Mouse (Mus musculus) forebrain, embryonic 13.5 days (tissue): ENCODE measurements around the gene Trmt2a. TPM values are rescaled to one million over a fixed set of nuclear protein-coding genes. Genes with fewer than 3 reads are reported as not detected.

Experiments used
- ATAC-seq: fragments of 200-750 bp; cut with Nextera tagmentation; 2 replicates; pipeline ENCODE4 v1.8.0; 2017
- H3K27ac ChIP-seq: fragments of 300-500 bp; sonication (generic); 2 replicates; pipeline ENCODE4 v1.5.1; 2015; ENCODE audit warnings: inconsistent platforms, mild to moderate bottlenecking, moderate library complexity
- H3K27me3 ChIP-seq: fragments of 300-500 bp; sonication (generic); 2 replicates; pipeline ENCODE4 v1.6.1; 2015; ENCODE audit warnings: mild to moderate bottlenecking, inconsistent platforms
- H3K36me3 ChIP-seq: fragments of 300-500 bp; sonication (generic); 2 replicates; pipeline ENCODE4 v1.6.1; 2015; ENCODE audit warnings: mild to moderate bottlenecking, inconsistent platforms; ENCODE audit not compliant: poor library complexity, severe bottlenecking
- H3K4me1 ChIP-seq: fragments of 300-500 bp; sonication (generic); 2 replicates; pipeline ENCODE4 v1.6.1; 2015; ENCODE audit warnings: inconsistent platforms
- H3K4me2 ChIP-seq: fragments of 300-500 bp; sonication (generic); 2 replicates; pipeline ENCODE4 v1.6.1; 2015; ENCODE audit warnings: inconsistent platforms, mild to moderate bottlenecking, moderate library complexity
- H3K4me3 ChIP-seq: fragments of 300-500 bp; sonication (generic); 2 replicates; pipeline ENCODE4 v1.5.1; 2015; ENCODE audit warnings: mild to moderate bottlenecking, inconsistent platforms
- H3K9ac ChIP-seq: fragments of 300-500 bp; sonication (generic); 2 replicates; pipeline ENCODE4 v1.6.1; 2015; ENCODE audit warnings: mild to moderate bottlenecking, inconsistent platforms
- H3K9me3 ChIP-seq: fragments of 300-500 bp; sonication (generic); replicated peaks from 2 replicates; pipeline ENCODE4 v1.6.1; 2016; ENCODE audit warnings: inconsistent platforms
- WGBS: fragments of 180-500 bp; shearing (Covaris S2); methylation state at CpG from one replicate; pipeline ENCODE4 v1.1.7; 2015; 5-methylcytosine and 5-hydroxymethylcytosine counted together
- polyA plus RNA-seq: library from polyadenylated mRNA; unstranded; fragments of >200 nt; fragmentation: Nextera tagmentation; extraction: Ambion mirVana; gene quantifications from 2 replicates; pipeline ENCODE4 v1.2.1, GENCODE M21; 2015

Gene Trmt2a
- polyA plus RNA-seq, 1 experiment from 2014 or later = 116 TPM

DNA sequence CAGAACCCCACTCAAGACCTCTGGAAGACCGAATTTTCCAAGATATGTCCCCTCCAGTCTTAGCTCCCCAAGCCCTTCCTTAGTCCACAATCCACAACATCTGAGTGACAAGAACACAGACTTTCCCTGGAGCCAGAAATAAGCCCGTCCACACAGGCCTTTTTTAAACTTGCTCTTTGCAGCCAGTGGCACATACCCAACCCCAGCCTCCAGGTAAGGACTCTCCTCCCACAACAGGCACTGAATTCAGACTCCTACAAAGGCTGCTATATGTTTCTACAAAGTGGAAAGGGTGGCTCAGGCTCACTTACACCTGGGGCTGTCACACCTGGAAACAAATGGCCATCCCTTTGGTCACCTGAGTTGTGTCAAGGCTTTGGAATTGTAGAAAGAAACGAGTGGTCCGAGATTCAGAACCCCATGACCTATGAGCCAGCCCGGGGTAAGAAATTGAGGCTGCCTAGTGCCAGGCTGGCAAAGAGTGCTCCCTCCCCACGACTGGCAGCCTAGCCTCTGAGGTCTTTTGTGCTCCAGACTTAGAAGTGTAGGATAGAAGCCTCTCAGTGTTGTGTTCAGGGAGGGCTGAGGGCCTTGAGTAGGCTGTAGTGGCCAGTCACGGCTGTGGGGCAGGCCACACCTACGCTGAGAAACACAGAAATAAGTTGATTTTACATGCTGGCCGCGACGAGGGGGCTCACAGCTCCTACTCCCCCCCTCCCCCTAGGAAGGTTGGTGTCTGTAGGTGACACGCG lies 14.4 kb upstream of the Trmt2a start:
- Histone ChIP-seq H3K4me1 (peaks cover 48% of the 10 kb centered on the region), H3K36me3 (peaks cover 19% of the 10 kb centered on the region), H3K4me2 (peak overlapping the region; percentile 92), H3K4me3 (peak overlapping the region; percentile 86), H3K9ac (peak overlapping the region; percentile 91), H3K27me3 (no peaks in the 10 kb centered on the region), H3K9me3 (no peaks in the 10 kb centered on the region), H3K27ac (peak overlapping the region; percentile 88; the same call in 1 of the 2 replicates)
- WGBS = 17% methylated on average over 13 of the region's 13 CpGs
- peak; percentile 22 for ATAC-seq

DNA sequence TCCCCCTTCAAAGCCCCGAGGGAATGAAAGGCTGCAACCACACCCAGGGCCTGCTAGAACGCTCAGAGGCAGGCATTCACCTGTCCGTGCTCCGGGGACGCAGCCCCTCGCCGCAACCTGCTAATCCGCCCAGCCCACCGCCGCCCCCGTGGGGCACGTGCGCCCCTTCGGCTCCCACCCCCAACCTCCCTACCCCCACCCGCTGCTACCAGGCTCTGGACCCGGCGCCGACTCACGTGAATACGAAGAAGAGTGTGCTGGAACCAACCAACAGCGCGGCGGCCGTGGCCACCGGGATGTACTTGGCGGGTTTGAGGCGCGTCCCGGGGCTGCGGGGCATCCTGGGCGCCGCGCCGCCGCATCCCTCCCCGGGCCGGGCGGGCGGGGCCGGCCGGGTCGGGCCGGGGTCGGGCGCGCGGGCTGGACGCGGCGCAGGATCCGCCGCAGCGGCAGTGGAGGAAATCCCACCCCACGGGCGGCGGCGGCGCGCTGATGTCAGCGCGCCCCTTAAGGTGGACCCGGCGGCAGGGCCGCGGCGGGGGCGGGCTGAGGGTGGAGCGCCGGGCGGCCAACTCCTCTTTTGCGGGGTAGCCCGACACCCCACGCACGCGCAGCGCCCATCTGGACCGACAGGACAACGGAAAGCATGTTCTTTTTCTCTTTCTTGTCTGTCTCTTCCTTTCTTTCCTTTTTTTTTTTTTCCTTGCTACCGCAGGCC lies 13.6 kb upstream of the Trmt2a start, which contains the start of gene Zdhhc8:
Gene Zdhhc8, minus strand, starts transcription at position 466 of the 718 bp plus-strand sequence.
- H3K4me2 ChIP-seq = peak within 1 kb of the TSS; percentile 92
- H3K9ac ChIP-seq = peak within 1 kb of the TSS; percentile 91
- peaks cover 42% of the 10 kb centered on the region for H3K4me1 ChIP-seq
- peak within 1 kb of the TSS; percentile 86 for H3K4me3 ChIP-seq
- peak; percentile 81 for ATAC-seq
- 1% methylated on average over 57 of the region's 79 CpGs for WGBS
- H3K9me3 ChIP-seq = no peaks in the 10 kb centered on the region
- peaks cover 25% of the 10 kb centered on the region for H3K36me3 ChIP-seq
- H3K27ac ChIP-seq = peak within 1 kb of the TSS; percentile 88
- H3K27me3 ChIP-seq = no peaks in the 10 kb centered on the region

DNA sequence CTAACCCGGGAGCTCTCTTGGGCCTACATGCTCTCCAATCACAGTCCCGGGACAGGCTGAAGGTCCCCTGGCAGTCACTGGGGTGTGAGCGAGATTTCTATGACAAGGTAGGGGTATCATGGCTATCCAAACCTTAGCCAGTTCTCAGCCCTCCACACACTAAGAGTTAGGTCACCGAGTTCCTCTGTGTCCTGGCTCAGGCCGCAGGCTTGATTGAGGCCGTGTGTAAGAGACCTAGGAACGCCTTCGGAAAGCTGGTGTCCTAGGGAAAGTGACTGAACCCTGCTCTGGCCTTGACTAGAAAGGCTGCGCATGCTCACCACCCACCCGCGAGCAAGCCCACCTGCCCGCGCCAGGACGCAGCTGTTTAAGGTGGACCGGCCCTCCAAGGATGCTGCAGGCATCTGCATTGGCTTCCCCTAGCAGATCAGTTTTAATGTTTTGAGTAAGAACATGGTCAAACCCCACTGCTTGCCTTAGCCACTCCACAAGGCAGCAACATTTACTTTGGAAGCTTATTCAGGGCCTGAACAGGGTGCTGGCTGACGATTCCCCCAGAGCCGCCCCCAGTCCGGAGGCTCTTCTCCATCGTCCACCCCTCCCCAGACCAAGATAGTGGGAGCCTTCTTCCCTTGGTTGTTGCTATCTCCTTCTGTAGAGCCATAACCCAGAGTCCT lies 13.0 kb upstream of the Trmt2a start:
- Histone ChIP-seq H3K9me3 (no peaks in the 10 kb centered on the region), H3K9ac (peak overlapping the region; percentile 91), H3K4me2 (peak overlapping the region; percentile 92), H3K4me3 (peak overlapping the region; percentile 86), H3K27ac (peak overlapping the region; percentile 88), H3K36me3 (peaks cover 32% of the 10 kb centered on the region), H3K27me3 (no peaks in the 10 kb centered on the region), H3K4me1 (peaks cover 35% of the 10 kb centered on the region)
- 5% methylated on average over 19 of the region's 19 CpGs for WGBS
- ATAC-seq = peak; percentile 79

DNA sequence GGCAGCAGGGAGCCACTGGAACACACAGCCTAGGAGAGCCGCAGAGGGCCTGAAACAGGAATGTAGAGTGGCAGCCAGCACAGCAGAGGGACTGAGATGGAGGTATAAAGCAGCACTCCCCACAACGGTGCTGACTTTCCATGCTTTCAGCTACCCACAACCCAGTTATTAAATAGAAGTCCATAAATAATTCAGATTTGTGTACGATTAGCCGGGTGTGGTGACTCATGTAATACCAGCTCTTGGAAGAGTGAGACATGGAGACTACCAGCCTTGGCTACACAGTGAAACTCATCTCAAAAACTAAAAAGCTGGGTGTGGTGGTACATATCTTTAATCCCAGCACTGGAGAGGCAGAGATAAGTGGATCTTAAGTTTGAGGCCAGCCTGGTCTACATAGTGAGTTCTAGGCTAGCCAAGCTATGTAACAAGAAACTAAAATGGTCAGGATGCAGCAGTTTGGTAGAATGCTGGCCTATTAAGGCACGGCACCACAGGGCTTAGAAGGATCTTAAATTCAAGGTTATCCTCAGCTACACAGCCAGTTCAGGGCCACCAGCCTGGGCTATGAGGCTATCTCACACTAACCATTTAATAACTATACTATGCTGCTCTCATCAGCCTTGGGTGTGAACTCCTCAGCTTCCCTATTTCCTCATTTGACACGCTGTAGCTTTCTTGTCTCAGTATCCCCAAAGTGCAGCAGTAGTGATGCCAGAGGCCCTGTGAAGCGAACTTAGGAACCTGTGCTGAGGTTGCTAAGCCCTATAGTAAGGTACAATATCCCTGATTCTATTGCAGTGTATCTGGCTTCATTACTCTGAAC lies 11.6 kb upstream of the Trmt2a start:
- 78% methylated on average over 7 of the region's 7 CpGs for WGBS
- peaks cover 27% of the 10 kb centered on the region for H3K4me1 ChIP-seq
- no peak overlapping the region for H3K27ac ChIP-seq
- peaks cover 45% of the 10 kb centered on the region for H3K36me3 ChIP-seq
- no peak overlapping the region for H3K4me3 ChIP-seq
- H3K4me2 ChIP-seq = no peak overlapping the region
- no peak for ATAC-seq
- H3K9ac ChIP-seq = no peak overlapping the region
- no peaks in the 10 kb centered on the region for H3K9me3 ChIP-seq
- H3K27me3 ChIP-seq = no peaks in the 10 kb centered on the region

DNA sequence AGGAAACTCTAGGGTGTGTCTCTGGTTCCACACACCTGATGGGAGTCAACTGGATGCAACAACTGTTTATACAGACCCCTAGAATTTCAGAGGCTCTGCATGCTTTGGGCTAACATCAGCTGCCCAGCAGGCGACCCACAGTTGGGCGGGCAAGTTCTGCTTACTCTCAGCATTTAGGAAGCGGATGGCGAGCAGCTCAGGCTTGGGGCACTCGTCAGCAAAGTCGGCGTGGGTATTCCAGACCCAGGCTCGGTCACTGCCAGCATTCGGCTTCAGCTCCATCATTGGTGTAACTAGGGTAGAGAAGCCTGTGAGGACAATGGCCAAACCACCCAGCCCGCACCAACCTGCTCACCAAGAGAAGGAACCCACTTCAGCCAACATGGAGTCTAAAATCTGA lies 6.9 kb upstream of the Trmt2a start:
- 92% methylated on average over 10 of the region's 10 CpGs for WGBS
- peaks cover 92% of the 10 kb centered on the region for H3K36me3 ChIP-seq

DNA sequence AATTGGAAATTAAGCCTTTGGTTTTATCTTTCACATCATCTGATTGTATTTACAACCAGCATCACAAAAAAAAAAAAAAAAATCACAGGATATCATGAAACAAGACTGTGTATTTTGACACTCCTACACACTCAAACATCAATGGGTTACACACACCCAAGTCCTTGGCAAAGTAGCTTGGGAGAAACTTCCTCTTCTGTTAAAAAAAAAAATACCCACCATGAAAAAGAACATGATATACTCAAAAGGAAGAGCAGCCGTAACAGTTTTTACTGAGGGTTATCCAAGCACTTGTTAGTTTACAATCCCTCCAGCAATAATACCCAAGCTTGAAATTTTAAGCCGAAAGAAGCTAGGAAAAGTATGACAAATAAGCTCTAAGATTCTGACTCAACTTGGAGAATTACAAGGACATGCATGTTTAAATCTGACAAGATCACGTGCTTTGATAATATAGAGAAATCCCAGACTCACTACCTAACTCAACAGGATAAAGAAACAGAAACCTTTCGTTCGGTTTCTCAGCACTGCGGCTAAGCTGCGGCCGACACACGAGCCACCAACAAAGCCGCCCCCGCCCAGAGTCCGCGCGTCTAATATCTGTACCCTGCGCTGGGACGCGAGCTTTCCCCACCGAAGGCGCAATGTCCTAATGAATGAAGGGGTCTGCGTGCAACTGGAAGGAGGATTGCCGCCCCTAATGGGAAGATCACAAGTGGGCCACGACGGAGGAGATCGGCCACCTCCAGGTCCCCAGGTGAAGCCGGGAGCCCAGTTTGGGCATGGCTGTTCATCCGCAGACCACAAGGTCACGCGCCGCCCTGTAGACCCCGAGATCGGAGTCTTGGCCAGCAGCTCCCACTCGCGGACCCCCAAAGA lies 719 bp upstream of the Trmt2a start:
- peaks cover 48% of the 10 kb centered on the region for H3K4me1 ChIP-seq
- H3K9me3 ChIP-seq = no peaks in the 10 kb centered on the region
- H3K9ac ChIP-seq = peak overlapping the region; percentile 92
- H3K4me3 ChIP-seq = peak overlapping the region; percentile 97
- under 1% methylated on average over 33 of the region's 33 CpGs for WGBS
- no peaks in the 10 kb centered on the region for H3K27me3 ChIP-seq
- no peak; the same call in 1 of the 2 replicates for ATAC-seq
- H3K4me2 ChIP-seq = peak overlapping the region; percentile 98
- H3K27ac ChIP-seq = peak overlapping the region; percentile 89
- H3K36me3 ChIP-seq = peaks cover 69% of the 10 kb centered on the region

More for the DNA sequence above, 6.9 kb upstream of the Trmt2a start:
- Histone ChIP-seq H3K27me3 (no peaks in the 10 kb centered on the region), H3K27ac (no peak overlapping the region), H3K4me2 (no peak overlapping the region), H3K9ac (no peak overlapping the region), H3K4me1 (peaks cover 13% of the 10 kb centered on the region), H3K9me3 (no peaks in the 10 kb centered on the region), H3K4me3 (no peak overlapping the region)
- no peak for ATAC-seq

DNA sequence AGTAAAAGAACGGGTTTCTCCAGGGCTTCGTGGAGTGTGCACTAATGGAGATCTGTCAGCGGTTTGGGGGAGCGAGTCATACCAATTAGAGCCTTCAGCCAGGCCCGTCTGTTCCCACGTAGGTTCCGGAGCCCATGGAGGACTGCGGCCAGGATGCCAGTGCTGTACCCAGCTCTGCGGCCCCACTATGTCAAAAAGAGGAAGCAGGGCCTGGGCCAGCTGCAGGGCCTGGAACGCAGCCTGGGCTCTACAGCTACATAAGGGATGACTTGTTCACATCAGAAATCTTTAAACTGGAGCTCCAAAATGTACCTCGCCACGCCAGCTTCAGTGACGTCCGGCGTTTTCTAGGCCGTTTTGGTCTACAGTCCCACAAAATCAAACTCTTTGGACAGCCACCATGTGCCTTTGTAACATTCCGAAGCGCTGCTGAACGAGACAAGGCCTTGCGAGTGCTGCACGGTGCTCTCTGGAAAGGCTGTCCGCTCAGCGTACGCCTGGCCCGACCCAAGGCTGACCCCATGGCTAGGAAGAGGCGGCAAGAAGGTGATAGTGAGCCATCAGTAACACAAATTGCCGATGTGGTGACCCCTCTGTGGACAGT lies 987 bp downstream of the Trmt2a start:
- Histone ChIP-seq H3K4me2 (peak overlapping the region; percentile 98), H3K36me3 (peaks cover 69% of the 10 kb centered on the region), H3K27me3 (no peaks in the 10 kb centered on the region), H3K27ac (peak overlapping the region; percentile 89), H3K4me3 (peak overlapping the region; percentile 97), H3K4me1 (peaks cover 48% of the 10 kb centered on the region), H3K9ac (peak overlapping the region; percentile 91), H3K9me3 (no peaks in the 10 kb centered on the region)
- peak; percentile 36 for ATAC-seq
- WGBS = 10% methylated on average over 27 of the region's 27 CpGs

DNA sequence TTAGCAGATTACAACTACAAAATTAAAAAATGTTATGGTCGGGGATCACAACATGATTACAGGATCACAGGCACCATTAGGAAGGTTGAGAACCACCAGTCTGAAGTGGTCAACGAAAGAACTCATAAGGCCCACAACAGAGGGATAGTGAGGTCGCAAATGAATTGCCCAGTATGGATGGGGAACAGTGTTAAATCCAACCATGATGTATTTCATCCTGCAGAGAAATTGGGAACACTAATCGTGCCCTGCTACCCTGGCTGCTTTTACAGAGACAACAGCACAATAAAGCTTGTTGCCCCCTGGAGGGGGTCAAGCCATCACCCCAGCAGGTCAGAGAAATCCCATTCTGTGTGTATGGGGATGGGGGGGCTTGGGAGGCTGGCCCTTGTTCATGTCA lies 1.8 kb downstream of the Trmt2a start:
- no peak for ATAC-seq
- Histone ChIP-seq H3K9ac (peak overlapping the region; percentile 91), H3K4me1 (peaks cover 48% of the 10 kb centered on the region), H3K27me3 (no peaks in the 10 kb centered on the region), H3K9me3 (no peaks in the 10 kb centered on the region), H3K27ac (0 out of 2 replicates have a peak overlapping the region, but pooled peaks have one; percentile 6), H3K36me3 (peaks cover 69% of the 10 kb centered on the region), H3K4me2 (peak overlapping the region; percentile 98), H3K4me3 (peak overlapping the region; percentile 97)
- WGBS = 55% methylated on average over 4 of the region's 4 CpGs

DNA sequence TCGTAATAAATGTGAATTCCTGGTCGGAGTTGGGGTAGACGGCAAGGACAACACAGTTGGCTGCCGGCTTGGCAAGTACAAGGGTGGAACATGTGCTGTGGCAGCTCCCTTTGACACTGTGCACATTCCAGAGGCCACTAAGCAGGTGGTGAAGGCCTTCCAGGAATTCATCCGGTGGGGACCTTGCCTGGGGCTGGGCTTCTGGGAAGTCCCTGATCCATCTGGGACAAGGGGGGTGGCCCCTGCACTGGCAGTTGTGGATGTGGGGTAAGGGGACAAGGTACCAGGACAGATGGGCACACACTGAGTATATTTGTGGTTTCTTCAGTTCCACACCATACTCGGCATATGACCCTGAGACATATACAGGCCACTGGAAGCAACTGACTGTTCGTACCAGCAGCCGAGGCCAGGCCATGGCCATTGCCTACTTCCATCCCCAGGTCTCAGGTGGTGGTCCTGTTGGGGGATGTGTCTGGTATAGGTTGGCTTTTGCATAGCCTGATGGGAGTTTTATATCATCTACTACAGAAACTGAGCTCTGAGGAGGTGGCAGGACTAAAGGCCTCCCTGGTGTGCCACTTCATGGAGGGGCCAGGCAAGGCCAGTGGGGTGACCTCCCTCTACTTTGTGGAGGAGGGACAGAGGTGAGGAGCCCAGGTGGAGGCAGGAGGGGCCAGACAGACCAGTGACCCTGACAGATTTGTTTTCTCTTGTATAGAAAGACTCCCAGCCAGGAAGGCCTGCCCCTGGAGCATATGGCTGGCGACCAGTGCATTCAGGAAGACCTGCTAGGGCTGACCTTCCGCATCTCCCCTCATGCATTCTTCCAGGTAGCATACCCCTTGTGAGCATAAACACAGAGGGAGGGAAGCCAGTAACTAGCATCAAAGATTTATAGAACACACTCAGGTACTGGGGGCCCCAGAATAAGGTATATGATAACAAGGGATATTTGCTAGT lies 2.6 kb downstream of the Trmt2a start:
- 67% methylated on average over 10 of the region's 10 CpGs for WGBS
- Histone ChIP-seq H3K9me3 (no peaks in the 10 kb centered on the region), H3K9ac (peak overlapping the region; percentile 91), H3K36me3 (peaks cover 69% of the 10 kb centered on the region), H3K4me3 (peak overlapping the region; percentile 97), H3K4me1 (peaks cover 40% of the 10 kb centered on the region), H3K4me2 (peak overlapping the region; percentile 98), H3K27ac (0 out of 2 replicates have a peak overlapping the region, but pooled peaks have one; percentile 6), H3K27me3 (no peaks in the 10 kb centered on the region)
- no peak for ATAC-seq
